Mouse (Mus musculus) limb, embryonic 10.5 days (tissue): ENCODE measurements around the gene Acp7. TPM values are rescaled to one million over a fixed set of nuclear protein-coding genes. Genes with fewer than 3 reads are reported as not detected.
A peak's percentile ranks its signal among the peaks of the same experiment; 100 is the strongest.
"Not testable (repeated sequence)": the region's sequence is repeated elsewhere in the genome, so short reads cannot be mapped to it uniquely, and the experiment has no call there.

Experiments used
- DNase-seq: peaks from one replicate; pipeline ENCODE4 v3.0.0-alpha.2; 2017; ENCODE audit warnings: low spot score
- H3K27ac ChIP-seq: fragments of 300-500 bp; sonication (generic); 2 replicates; pipeline ENCODE4 v1.5.1; 2016; ENCODE audit warnings: mild to moderate bottlenecking
- H3K27me3 ChIP-seq: fragments of 300-500 bp; sonication (generic); 2 replicates; pipeline ENCODE4 v1.6.1; 2016; ENCODE audit warnings: low read depth, mild to moderate bottlenecking; ENCODE audit not compliant: poor library complexity, severe bottlenecking
- H3K36me3 ChIP-seq: fragments of 300-500 bp; sonication (generic); 2 replicates; pipeline ENCODE4 v1.6.1; 2016; ENCODE audit warnings: mild to moderate bottlenecking, moderate library complexity
- H3K4me1 ChIP-seq: fragments of 300-500 bp; sonication (generic); 2 replicates; pipeline ENCODE4 v1.6.1; 2016
- H3K4me3 ChIP-seq: fragments of 300-500 bp; sonication (generic); 2 replicates; pipeline ENCODE4 v1.5.1; 2016; ENCODE audit warnings: mild to moderate bottlenecking, moderate library complexity
- H3K9me3 ChIP-seq: fragments of 300-500 bp; sonication (generic); replicated peaks from 2 replicates; pipeline ENCODE4 v1.6.1; 2016; ENCODE audit warnings: mild to moderate bottlenecking
- WGBS: fragments of 180-500 bp; shearing (Covaris S2); methylation state at CpG from one replicate; pipeline ENCODE4 v1.1.7; 2016; 5-methylcytosine and 5-hydroxymethylcytosine counted together
- polyA plus RNA-seq: library from polyadenylated mRNA; unstranded; fragments of >200 nt; fragmentation: Nextera tagmentation; extraction: Ambion mirVana; gene quantifications from 2 replicates; pipeline ENCODE4 v1.2.1, GENCODE M21; 2016

Acp7 gene
- polyA plus RNA-seq = not detected in 2 replicates

GRCm38 (mm10) chr7:28631073-28631472, at the start of gene Acp7:
Gene Acp7 (minus strand): TSS chr7:28631332.
- 27% methylated on average over 10 of the region's 10 CpGs for WGBS
- Histone ChIP-seq H3K4me1 (peaks cover 7% of the 10 kb centered on the region), H3K4me3 (peak within 1 kb of the TSS; percentile 27), H3K27ac (no peak within 1 kb of the TSS), H3K9me3 (no peaks in the 10 kb centered on the region), H3K27me3 (peaks cover 54% of the 10 kb centered on the region), H3K36me3 (no peaks in the 10 kb centered on the region)
- no peak for DNase-seq

DNA sequence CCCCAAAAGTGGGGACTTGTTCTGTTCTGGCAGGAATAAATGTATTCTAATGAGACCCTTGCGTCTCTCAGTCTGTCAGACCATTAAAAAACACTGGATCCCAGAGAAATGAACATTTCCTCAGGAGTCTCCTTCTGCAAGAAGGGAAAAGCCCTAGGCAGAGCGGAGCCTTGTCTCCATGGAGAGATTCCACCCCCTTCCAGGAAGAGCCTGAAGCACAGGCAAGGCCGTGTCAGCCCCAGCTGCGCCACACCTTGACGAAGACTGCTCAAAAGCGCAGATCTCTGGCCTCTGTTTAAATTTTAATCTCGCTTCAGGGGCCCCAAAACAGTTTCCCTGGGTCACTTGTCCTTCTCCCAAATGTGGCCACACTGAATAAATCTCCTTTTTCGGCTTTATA, 46.5 kb upstream of the Acp7 start:
- WGBS = 91% methylated on average over 8 of the region's 8 CpGs
- H3K9me3 ChIP-seq = no peaks in the 10 kb centered on the region
- H3K4me1 ChIP-seq = no peaks in the 10 kb centered on the region
- H3K27ac ChIP-seq = no peak overlapping the region
- no peak overlapping the region for H3K4me3 ChIP-seq
- H3K27me3 ChIP-seq = 0 out of 2 replicates have a peak, but pooled peaks cover 3% of the 10 kb centered on the region
- no peaks in the 10 kb centered on the region for H3K36me3 ChIP-seq
- no peak for DNase-seq

- no peaks in the 10 kb centered on the region for H3K4me1 ChIP-seq
- no peaks in the 10 kb centered on the region for H3K9me3 ChIP-seq
- H3K27ac ChIP-seq = no peak overlapping the region
- DNase-seq = no peak
- no peaks in the 10 kb centered on the region for H3K36me3 ChIP-seq
- H3K27me3 ChIP-seq = 0 out of 2 replicates have a peak, but pooled peaks cover 3% of the 10 kb centered on the region
- WGBS = 87% methylated on average over 13 of the region's 13 CpGs
- no peak overlapping the region for H3K4me3 ChIP-seq
Measured at GRCm38 (mm10) chr7:28676811-28677541, 45.8 kb upstream of the Acp7 start.

- Histone ChIP-seq H3K4me3 (no peak overlapping the region), H3K27me3 (0 out of 2 replicates have a peak, but pooled peaks cover 3% of the 10 kb centered on the region), H3K4me1 (no peaks in the 10 kb centered on the region), H3K9me3 (no peaks in the 10 kb centered on the region), H3K36me3 (no peaks in the 10 kb centered on the region), H3K27ac (no peak overlapping the region)
- DNase-seq = peak; percentile 35
- 44% methylated on average over 11 of the region's 11 CpGs for WGBS
Measured at GRCm38 (mm10) chr7:28675746-28676145, 44.6 kb upstream of the Acp7 start.

DNA sequence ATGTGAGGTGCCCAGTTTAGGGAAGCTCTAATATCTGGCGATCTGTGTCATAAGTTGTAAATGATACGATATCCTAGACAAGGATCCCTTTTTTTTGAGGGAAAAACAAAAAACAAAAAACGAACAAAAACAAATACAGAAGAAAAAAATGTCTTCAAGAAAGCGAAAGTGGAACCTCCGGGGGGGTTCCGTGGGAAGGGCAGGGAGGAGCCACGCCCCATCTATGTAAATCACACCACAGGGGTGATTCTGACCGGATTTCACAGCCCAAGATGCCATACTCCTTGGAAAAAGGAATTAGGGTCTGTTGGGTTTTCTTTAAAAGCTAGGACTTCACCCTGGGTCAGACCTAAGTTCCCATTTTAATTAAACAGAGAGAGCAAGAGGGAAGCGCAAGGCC, 43.9 kb upstream of the Acp7 start:
- Histone ChIP-seq H3K4me3 (no peak overlapping the region), H3K4me1 (no peaks in the 10 kb centered on the region), H3K27me3 (0 out of 2 replicates have a peak, but pooled peaks cover 3% of the 10 kb centered on the region), H3K27ac (no peak overlapping the region), H3K9me3 (no peaks in the 10 kb centered on the region), H3K36me3 (no peaks in the 10 kb centered on the region)
- 77% methylated on average over 9 of the region's 9 CpGs for whole genome bisulfite sequencing
- no peak for DNase-seq

DNA sequence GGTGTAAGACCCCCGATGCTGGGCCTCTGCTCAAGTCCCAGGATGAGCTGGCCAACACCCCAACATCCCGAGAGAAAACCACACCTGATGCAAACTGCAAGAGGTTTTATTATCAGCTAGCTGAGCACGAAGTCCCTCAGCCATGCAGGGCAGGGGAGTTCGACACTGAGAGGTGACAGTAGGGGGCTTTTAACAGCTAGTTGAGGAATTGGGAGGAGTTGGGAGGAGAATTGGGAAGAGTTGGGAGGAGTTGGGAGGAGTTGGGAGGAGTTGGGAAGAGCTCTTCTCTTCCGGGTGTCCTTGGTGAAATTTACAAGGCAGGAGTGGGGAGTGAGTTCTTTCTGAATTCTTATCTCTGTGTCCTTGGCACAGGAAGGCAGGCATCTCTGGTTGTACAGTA, 41.7 kb upstream of the Acp7 start:
- H3K27me3 ChIP-seq, H3K4me3 ChIP-seq, H3K9me3 ChIP-seq, DNase-seq, H3K36me3 ChIP-seq, H3K4me1 ChIP-seq, H3K27ac ChIP-seq: not testable (repeated sequence)
- 69% methylated on average over 5 of the region's 5 CpGs for WGBS

DNA sequence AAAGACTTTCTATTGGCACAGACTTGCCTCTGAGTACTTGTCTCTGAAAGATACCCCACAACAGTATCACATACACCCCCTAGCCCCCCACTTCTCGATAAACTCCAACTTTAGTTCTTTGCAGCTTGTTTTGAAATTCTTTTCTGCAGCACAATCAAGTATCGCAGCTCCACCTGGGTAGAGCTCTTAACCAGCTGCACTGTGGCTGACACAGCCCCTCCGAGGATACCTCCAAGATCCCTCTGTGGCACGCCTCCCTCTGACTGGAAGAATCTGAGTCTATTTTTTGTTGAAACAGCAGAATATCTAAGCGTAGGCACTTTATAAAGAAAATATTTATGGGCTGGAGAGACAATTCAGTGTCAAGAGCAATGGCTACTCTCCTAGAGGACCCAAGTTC, 41.1 kb upstream of the Acp7 start:
- Histone ChIP-seq H3K36me3 (no peaks in the 10 kb centered on the region), H3K4me1 (peaks cover 7% of the 10 kb centered on the region; the same call in 1 of the 2 replicates), H3K27me3 (0 out of 2 replicates have a peak, but pooled peaks cover 3% of the 10 kb centered on the region), H3K9me3 (no peaks in the 10 kb centered on the region), H3K4me3 (no peak overlapping the region), H3K27ac (no peak overlapping the region)
- no peak for DNase-seq
- WGBS = 94% methylated on average over 5 of the region's 5 CpGs

GRCm38 (mm10) chr7:28671172-28671571, 40.0 kb upstream of the Acp7 start:
- Histone ChIP-seq H3K9me3 (no peaks in the 10 kb centered on the region), H3K4me3 (no peak overlapping the region), H3K36me3 (no peaks in the 10 kb centered on the region), H3K27ac (no peak overlapping the region), H3K27me3 (0 out of 2 replicates have a peak, but pooled peaks cover under 1% of the 10 kb centered on the region), H3K4me1 (peaks cover 12% of the 10 kb centered on the region)
- WGBS = 74% methylated on average over 4 of the region's 4 CpGs
- DNase-seq = no peak

- H3K36me3 ChIP-seq = no peaks in the 10 kb centered on the region
- peak; percentile 46 for DNase-seq
- H3K9me3 ChIP-seq = no peaks in the 10 kb centered on the region
- H3K27me3 ChIP-seq = peaks cover 16% of the 10 kb centered on the region; the same call in 1 of the 2 replicates
- H3K27ac ChIP-seq = peak overlapping the region; percentile 30; the same call in 1 of the 2 replicates
- H3K4me1 ChIP-seq = peaks cover 25% of the 10 kb centered on the region
- 17% methylated on average over 15 of the region's 15 CpGs for WGBS
- peak overlapping the region; percentile 37 for H3K4me3 ChIP-seq
Measured at GRCm38 (mm10) chr7:28665620-28666579, 34.8 kb upstream of the Acp7 start.

DNA sequence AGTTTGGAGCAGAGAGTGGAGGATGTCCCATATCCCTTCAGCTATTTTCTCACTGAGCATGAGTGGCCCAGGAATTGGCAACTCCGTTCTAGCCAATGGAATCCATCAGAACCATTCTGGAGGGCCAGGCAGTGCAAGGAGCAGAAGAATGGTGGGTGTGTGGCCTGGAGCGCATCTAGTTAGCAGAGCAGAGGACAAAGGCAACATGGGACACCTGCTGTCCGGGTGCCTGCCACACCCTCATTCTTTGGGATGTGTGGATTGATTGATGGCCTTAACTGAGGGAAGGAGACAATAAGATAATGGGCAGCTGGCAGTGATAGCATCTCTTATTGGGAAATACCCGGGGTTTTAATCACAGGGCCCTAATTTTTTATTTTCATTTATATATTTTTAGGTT, 25.3 kb upstream of the Acp7 start:
- Histone ChIP-seq H3K9me3 (no peaks in the 10 kb centered on the region), H3K36me3 (no peaks in the 10 kb centered on the region), H3K4me3 (no peak overlapping the region), H3K27ac (no peak overlapping the region), H3K27me3 (no peaks in the 10 kb centered on the region), H3K4me1 (no peaks in the 10 kb centered on the region)
- 81% methylated on average over 4 of the region's 4 CpGs for WGBS
- DNase-seq = no peak

GRCm38 (mm10) chr7:28651157-28651556, 20.0 kb upstream of the Acp7 start:
- no peaks in the 10 kb centered on the region for H3K4me1 ChIP-seq
- no peak overlapping the region for H3K27ac ChIP-seq
- H3K27me3 ChIP-seq = no peaks in the 10 kb centered on the region
- H3K4me3 ChIP-seq = no peak overlapping the region
- H3K36me3 ChIP-seq = no peaks in the 10 kb centered on the region
- WGBS = 91% methylated on average over 2 of the region's 2 CpGs
- no peak for DNase-seq
- no peaks in the 10 kb centered on the region for H3K9me3 ChIP-seq

DNA sequence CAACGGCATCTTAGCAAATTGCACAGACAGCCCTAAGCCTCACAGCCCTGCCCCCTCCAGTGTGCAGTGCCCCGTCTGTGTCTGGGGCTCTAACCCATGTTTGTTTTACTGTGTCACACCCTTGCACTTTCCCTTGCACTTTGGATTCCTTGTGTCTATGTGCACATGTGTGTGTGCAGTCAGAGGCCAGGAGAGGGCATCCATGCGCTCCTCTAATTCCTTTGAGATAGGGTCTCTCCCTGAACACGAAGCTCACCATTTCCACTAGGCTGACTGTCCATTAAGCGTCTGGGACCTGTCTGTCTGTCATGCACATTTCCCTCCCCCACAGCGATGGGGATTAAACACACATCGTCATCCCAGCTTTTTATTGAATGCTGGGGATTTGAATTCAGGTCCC, 15.9 kb upstream of the Acp7 start:
- Histone ChIP-seq H3K27me3 (no peaks in the 10 kb centered on the region), H3K36me3 (no peaks in the 10 kb centered on the region), H3K4me3 (no peak overlapping the region), H3K27ac (no peak overlapping the region), H3K9me3 (no peaks in the 10 kb centered on the region), H3K4me1 (no peaks in the 10 kb centered on the region)
- DNase-seq = no peak
- WGBS = 61% methylated on average over 7 of the region's 7 CpGs
